In the genomic region with DNA sequence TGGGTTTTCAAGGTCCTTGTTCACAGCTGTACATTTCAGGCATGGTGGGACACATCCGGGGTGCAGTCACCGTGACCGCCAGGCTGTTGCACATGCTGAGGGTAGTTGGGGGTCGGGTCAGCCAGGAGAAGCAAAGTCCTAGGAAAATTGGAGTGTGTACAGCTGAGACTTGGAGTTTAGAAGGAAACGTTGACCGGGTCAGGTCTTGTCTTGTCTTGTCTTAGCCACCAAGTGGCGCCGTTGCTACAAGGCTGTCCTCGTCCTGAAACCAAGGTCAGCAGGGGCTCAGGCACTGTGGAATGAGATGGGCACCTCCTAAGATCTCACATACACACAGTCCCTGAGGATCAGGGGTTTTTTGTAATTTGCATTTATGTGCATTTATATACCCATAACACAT, we compare ENCODE assay signal across 8 mouse cellular contexts. TPM values are rescaled to one million over a fixed set of nuclear protein-coding genes. Genes with fewer than 3 reads are reported as not detected.
DNase-seq lines count a peak whose midpoint lies in the region; ATAC-seq lines count a peak whose summit lies in the region.

No protein-coding gene starts in this region.

- no peaks in the 10 kb centered on the region for H3K27me3 ChIP-seq in intestine, embryonic 14.5 days (replicated peaks; ENCODE audit: control insufficient read depth, insufficient read depth, low read length)
- H3K27me3 ChIP-seq in intestine, embryonic 16.5 days (replicated peaks; ENCODE audit: control insufficient read depth, insufficient read depth, low read length) = no peaks in the 10 kb centered on the region
- no peaks in the 10 kb centered on the region for H3K27me3 ChIP-seq in embryonic facial prominence, embryonic 14.5 days (replicated peaks; ENCODE audit: control insufficient read depth, insufficient read depth, low read length)
- H3K27me3 ChIP-seq in midbrain, embryonic 10.5 days (ENCODE audit: low read depth, poor library complexity, severe bottlenecking) = no peaks in the 10 kb centered on the region
- H3K27me3 ChIP-seq in stomach, embryonic 16.5 days (ENCODE audit: control insufficient read depth, insufficient read depth, low read length) = no peaks in the 10 kb centered on the region

- 5% methylated on average over 9 of the region's 9 CpGs for WGBS in intestine, embryonic 14.5 days
- 5% methylated on average over 9 of the region's 9 CpGs for WGBS in intestine, embryonic 16.5 days
- WGBS in embryonic facial prominence, embryonic 14.5 days = 3% methylated on average over 9 of the region's 9 CpGs
- WGBS in midbrain, embryonic 10.5 days = 6% methylated on average over 9 of the region's 9 CpGs
- 4% methylated on average over 9 of the region's 9 CpGs for WGBS in stomach, embryonic 16.5 days

- no peak overlapping the region for H3K27ac ChIP-seq in intestine, embryonic 14.5 days (ENCODE audit: low read depth)
- H3K27ac ChIP-seq in intestine, embryonic 16.5 days (ENCODE audit: low read length) = no peak overlapping the region
- no peak overlapping the region for H3K27ac ChIP-seq in embryonic facial prominence, embryonic 14.5 days (replicated peaks; ENCODE audit: low read depth, low read length)
- H3K27ac ChIP-seq in midbrain, embryonic 10.5 days (replicated peaks) = no peak overlapping the region
- no peak overlapping the region for H3K27ac ChIP-seq in stomach, embryonic 16.5 days (ENCODE audit: low read length)

- peak; percentile 69 for DNase-seq in intestine, embryonic 14.5 days (ENCODE audit: low spot score)
- DNase-seq in adrenal gland, postnatal 36 days = peak; percentile 55 to 60
- peak; percentile 68 for DNase-seq in embryonic facial prominence, embryonic 14.5 days (ENCODE audit: low spot score)
- DNase-seq in heart, postnatal 14 days = peak; percentile 52 to 71
- DNase-seq in layer of hippocampus, adult 9-11 months = peak; percentile 16
- DNase-seq in midbrain, embryonic 10.5 days (ENCODE audit: low spot score) = peak; percentile 69

- ATAC-seq in intestine, embryonic 14.5 days (replicated peaks; ENCODE audit: low FRiP score, low TSS enrichment, low read depth) = no peak
- no peak for ATAC-seq in intestine, embryonic 16.5 days
- peak; percentile 60; the same call in 1 of the 2 replicates for ATAC-seq in embryonic facial prominence, embryonic 14.5 days (ENCODE audit: low read depth)
- no peak for ATAC-seq in stomach, embryonic 16.5 days (ENCODE audit: insufficient read depth, low FRiP score)

- H3K4me3 ChIP-seq in intestine, embryonic 14.5 days (ENCODE audit: low read depth, low read length) = no peak overlapping the region
- no peak overlapping the region for H3K4me3 ChIP-seq in intestine, embryonic 16.5 days (ENCODE audit: low read length)
- no peak overlapping the region for H3K4me3 ChIP-seq in embryonic facial prominence, embryonic 14.5 days (ENCODE audit: low read depth, low read length)
- H3K4me3 ChIP-seq in midbrain, embryonic 10.5 days = no peak overlapping the region
- H3K4me3 ChIP-seq in stomach, embryonic 16.5 days (replicated peaks; ENCODE audit: low read length) = no peak overlapping the region

- H3K36me3 ChIP-seq in intestine, embryonic 14.5 days (ENCODE audit: control insufficient read depth, insufficient read depth, low read length) = no peaks in the 10 kb centered on the region
- H3K36me3 ChIP-seq in intestine, embryonic 16.5 days (ENCODE audit: control insufficient read depth, insufficient read depth, low read length) = no peaks in the 10 kb centered on the region
- no peaks in the 10 kb centered on the region for H3K36me3 ChIP-seq in embryonic facial prominence, embryonic 14.5 days (ENCODE audit: control insufficient read depth, insufficient read depth, low read length)
- H3K36me3 ChIP-seq in midbrain, embryonic 10.5 days = no peaks in the 10 kb centered on the region
- no peaks in the 10 kb centered on the region for H3K36me3 ChIP-seq in stomach, embryonic 16.5 days (ENCODE audit: control insufficient read depth, insufficient read depth, low read length)

- no peak overlapping the region for H3K9ac ChIP-seq in intestine, embryonic 14.5 days (ENCODE audit: low read length)
- H3K9ac ChIP-seq in intestine, embryonic 16.5 days (ENCODE audit: low read depth, low read length) = no peak overlapping the region
- H3K9ac ChIP-seq in embryonic facial prominence, embryonic 14.5 days (ENCODE audit: low read depth, low read length) = no peak overlapping the region
- H3K9ac ChIP-seq in stomach, embryonic 16.5 days (ENCODE audit: low read length) = peak overlapping the region; percentile 39; the same call in 1 of the 2 replicates

- H3K4me2 ChIP-seq in intestine, embryonic 14.5 days (ENCODE audit: low read length) = no peak overlapping the region
- no peak overlapping the region for H3K4me2 ChIP-seq in intestine, embryonic 16.5 days (ENCODE audit: low read depth, low read length)
- no peak overlapping the region for H3K4me2 ChIP-seq in embryonic facial prominence, embryonic 14.5 days (ENCODE audit: low read depth, low read length)
- H3K4me2 ChIP-seq in stomach, embryonic 16.5 days (ENCODE audit: low read depth, low read length) = peak overlapping the region; percentile 29; the same call in 1 of the 2 replicates

- no peaks in the 10 kb centered on the region for H3K9me3 ChIP-seq in intestine, embryonic 14.5 days (ENCODE audit: control insufficient read depth, low read length)
- H3K9me3 ChIP-seq in intestine, embryonic 16.5 days (ENCODE audit: control insufficient read depth, low read length) = no peaks in the 10 kb centered on the region
- H3K9me3 ChIP-seq in embryonic facial prominence, embryonic 14.5 days (ENCODE audit: control insufficient read depth, low read length) = no peaks in the 10 kb centered on the region
- H3K9me3 ChIP-seq in midbrain, embryonic 10.5 days (replicated peaks) = 0 out of 2 replicates have a peak, but pooled peaks cover 4% of the 10 kb centered on the region
- H3K9me3 ChIP-seq in stomach, embryonic 16.5 days (replicated peaks; ENCODE audit: control insufficient read depth, low read length) = no peaks in the 10 kb centered on the region

- H3K4me1 ChIP-seq in intestine, embryonic 14.5 days (replicated peaks; ENCODE audit: control insufficient read depth, insufficient read depth, low read length) = no peaks in the 10 kb centered on the region
- H3K4me1 ChIP-seq in intestine, embryonic 16.5 days (ENCODE audit: control insufficient read depth, insufficient read depth, low read length) = no peaks in the 10 kb centered on the region
- H3K4me1 ChIP-seq in embryonic facial prominence, embryonic 14.5 days (ENCODE audit: control insufficient read depth, insufficient read depth, low read length) = no peaks in the 10 kb centered on the region
- 0 out of 2 replicates have a peak, but pooled peaks cover 5% of the 10 kb centered on the region for H3K4me1 ChIP-seq in midbrain, embryonic 10.5 days
- H3K4me1 ChIP-seq in stomach, embryonic 16.5 days (ENCODE audit: control insufficient read depth, insufficient read depth, low read length) = no peaks in the 10 kb centered on the region

- intact Hi-C loops in heart, postnatal 14 days (cut with DNase I) = loop anchor here (2.0 kb wide), 1 partner anchor 375 kb away; no protein-coding TSS in a partner anchor

RNA-seq across cellular contexts. Expression of a gene that starts 9.1 kb away (rescaled TPM):
- 0.32 and 0.44 TPM in 2 replicates for polyA plus RNA-seq in intestine, embryonic 14.5 days (2014; fragmentation: Nextera tagmentation; extraction: Ambion mirVana)
- 0.26 and 0.31 TPM in 2 replicates for polyA plus RNA-seq in intestine, embryonic 16.5 days (2015; fragmentation: Nextera tagmentation; extraction: Ambion mirVana)
- under 1 TPM in 1 of 2 experiments, not detected in 1; 0.20 TPM for total RNA-seq in adrenal gland, postnatal 36 days (2021)
- 1.3 and 1.4 TPM in 2 replicates for polyA plus RNA-seq in embryonic facial prominence, embryonic 14.5 days (2014; fragmentation: Nextera tagmentation; extraction: Ambion mirVana)
- total RNA-seq in heart, postnatal 14 days (2021) = under 1 TPM in 1 of 2 experiments, not detected in 1; 0.26 TPM
- 0.77 and 0.82 TPM in 2 replicates for polyA plus RNA-seq in midbrain, embryonic 10.5 days (2016; fragmentation: Nextera tagmentation; extraction: Ambion mirVana)
- 0.20 and 0.27 TPM in 2 replicates for polyA plus RNA-seq in stomach, embryonic 16.5 days (2015; fragmentation: Nextera tagmentation; extraction: Ambion mirVana)

RNA-seq across cellular contexts. Expression of a gene that starts 10.6 kb away (rescaled TPM):
- polyA plus RNA-seq in intestine, embryonic 14.5 days (2014; fragmentation: Nextera tagmentation; extraction: Ambion mirVana) = 9.6 and 10.1 TPM in 2 replicates
- polyA plus RNA-seq in intestine, embryonic 16.5 days (2015; fragmentation: Nextera tagmentation; extraction: Ambion mirVana) = 7.5 and 7.8 TPM in 2 replicates
- 10 to 100 TPM; 10.5 to 11.2 TPM for total RNA-seq in adrenal gland, postnatal 36 days (2021)
- 8.6 and 9.3 TPM in 2 replicates for polyA plus RNA-seq in embryonic facial prominence, embryonic 14.5 days (2014; fragmentation: Nextera tagmentation; extraction: Ambion mirVana)
- 1 to 10 TPM; 8.5 to 9.2 TPM for total RNA-seq in heart, postnatal 14 days (2021)
- 14.0 and 17.1 TPM in 2 replicates for polyA plus RNA-seq in midbrain, embryonic 10.5 days (2016; fragmentation: Nextera tagmentation; extraction: Ambion mirVana)
- 9.2 and 9.7 TPM in 2 replicates for polyA plus RNA-seq in stomach, embryonic 16.5 days (2015; fragmentation: Nextera tagmentation; extraction: Ambion mirVana)

Comparison
In these comparisons a context has a peak if more than half of its experiments do, and no peak if none do; other contexts are left out.
1. DNase-seq: peak in every context shown above with its lines; median percentile 69 in intestine, embryonic 14.5 days; 69 in midbrain, embryonic 10.5 days; 68 in embryonic facial prominence, embryonic 14.5 days; 62 in heart, postnatal 14 days; 58 in adrenal gland, postnatal 36 days; 16 in layer of hippocampus, adult 9-11 months.